Mouse (Mus musculus): Measurements from ENCODE around the gene Parg. TPM values are rescaled to one million over a fixed set of nuclear protein-coding genes. Genes with fewer than 3 reads are reported as not detected.

The Parg gene
- 33.2 TPM for polyA plus RNA-seq (2017; shearing (Covaris generic))

DNA sequence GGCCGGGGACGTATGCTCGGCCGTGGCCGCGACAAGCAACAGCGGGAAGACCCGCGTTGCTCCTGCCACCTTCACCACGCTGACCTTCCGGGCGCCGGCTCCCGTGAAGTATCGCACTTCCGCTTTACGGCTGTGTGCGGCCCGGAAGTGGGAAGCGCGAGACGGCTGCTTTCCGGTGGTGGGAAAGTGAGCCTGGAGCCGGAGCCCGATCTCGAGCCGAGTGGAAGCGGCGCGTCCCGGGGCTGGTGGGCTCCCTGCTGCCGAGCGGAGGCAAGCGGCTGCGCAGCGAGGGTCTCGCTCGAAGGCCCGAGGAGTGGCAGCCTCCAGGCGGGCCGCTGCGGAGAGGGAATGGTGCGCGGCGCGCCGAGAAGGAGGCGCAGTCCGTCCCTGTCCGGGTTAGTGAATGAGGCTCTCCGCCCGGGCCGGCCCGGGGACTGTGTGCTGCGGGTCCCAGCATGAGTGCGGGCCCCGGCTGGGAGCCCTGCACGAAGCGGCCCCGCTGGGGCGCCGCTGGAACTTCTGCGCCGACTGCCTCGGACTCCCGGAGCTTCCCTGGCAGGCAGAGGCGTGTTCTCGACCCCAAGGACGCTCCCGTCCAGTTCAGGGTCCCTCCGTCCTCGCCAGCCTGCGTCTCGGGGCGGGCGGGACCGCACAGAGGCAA lies at the start of gene Parg, which contains the start of gene Timm23:
Gene Parg (plus strand): TSS at position 159 of the 661 bp plus-strand sequence.
Gene Timm23 (minus strand): TSS at position 108 of the 661 bp plus-strand sequence.

DNA sequence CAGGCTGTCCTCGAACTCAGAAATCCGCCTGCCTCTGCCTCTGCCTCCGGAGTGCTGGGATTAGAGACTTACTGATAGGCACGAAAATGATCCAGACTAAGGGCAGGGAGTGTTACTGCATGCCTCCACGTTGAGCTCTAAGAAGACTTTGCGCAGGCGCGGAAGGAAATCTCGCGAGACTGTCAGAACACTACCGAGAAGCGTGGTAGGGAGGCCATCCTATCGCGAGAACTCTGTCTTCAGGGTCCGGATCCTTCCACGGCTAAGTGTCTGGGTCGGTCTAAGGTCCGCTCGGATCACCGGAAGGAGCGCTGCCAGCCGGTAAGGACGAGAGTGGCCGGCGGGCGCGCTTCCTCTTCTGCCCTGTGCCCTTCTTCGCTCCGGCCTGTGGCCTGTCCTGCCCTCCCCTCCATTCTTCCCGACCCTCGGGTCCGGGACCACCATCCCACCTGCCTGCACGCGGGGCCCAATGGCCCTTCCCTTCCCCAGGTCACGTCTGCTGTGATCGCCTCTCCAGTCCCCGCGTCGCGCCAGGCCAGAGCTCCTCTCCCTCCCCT lies 42.0 kb upstream of the Parg start, which contains the start of gene Ncoa4:
Gene Ncoa4 (plus strand): TSS at position 176 of the 557 bp plus-strand sequence.

DNA sequence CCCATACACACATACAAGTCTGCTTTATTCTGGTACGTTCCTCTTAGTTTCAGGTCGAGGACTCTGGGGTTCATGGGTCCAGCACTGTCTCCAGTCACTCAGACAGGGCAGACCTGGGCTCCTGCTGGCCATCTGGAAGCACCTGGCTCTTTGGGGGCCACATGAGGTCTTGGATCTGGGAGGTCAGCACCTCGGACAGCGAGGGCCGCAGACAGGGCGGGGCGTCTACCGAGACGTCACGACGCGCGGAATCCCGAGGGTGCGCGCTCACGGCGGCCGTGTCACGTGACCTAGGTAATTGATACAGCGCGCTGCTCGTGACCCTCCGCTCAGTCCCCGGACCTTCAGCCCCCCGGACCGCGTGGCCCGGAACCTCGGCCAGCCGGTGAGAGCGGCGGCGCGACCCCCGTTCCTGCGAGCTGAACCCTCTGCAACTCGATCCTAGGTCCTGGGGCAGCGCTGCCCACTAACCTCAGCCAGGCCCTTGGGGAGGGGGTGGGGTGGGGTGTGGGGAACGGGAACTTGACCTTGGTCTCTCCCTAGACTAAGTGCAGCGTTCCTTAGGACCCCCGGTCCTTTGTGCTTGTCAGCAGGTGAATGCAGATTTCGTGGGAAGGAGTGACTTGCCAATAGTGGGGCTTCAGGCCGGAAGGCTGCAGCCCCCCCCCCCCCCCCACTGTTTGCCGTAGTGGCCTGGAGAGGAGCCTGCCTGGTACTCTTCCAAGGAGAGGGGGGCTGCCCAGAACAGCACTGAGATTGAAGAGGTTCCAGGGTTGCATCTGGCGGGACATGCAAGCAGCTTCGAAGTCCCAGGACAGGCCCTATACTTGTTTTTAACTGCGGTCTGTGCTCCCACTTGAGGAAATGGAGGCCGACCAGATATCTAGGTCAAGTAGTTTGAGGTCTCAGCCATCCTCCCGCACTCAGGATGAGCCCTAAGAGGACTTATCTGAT lies 120.3 kb downstream of the Parg start, which contains the start of gene Ogdhl:
Gene Ogdhl (plus strand): TSS at position 288 of the 954 bp plus-strand sequence.

Other genes with a start within 250 kb of the Parg start
- not detected for gene Galnt15, start 173.0 kb upstream of the Parg start, polyA plus RNA-seq (2017; shearing (Covaris generic))
- 21.0 TPM for gene Oxnad1, start 116.6 kb upstream of the Parg start, polyA plus RNA-seq (2017; shearing (Covaris generic))
- 99.8 TPM for gene Dph3, start 116.2 kb upstream of the Parg start, polyA plus RNA-seq (2017; shearing (Covaris generic))
- not detected for gene Msmb, start 59.9 kb upstream of the Parg start, polyA plus RNA-seq (2017; shearing (Covaris generic))
- 98.6 TPM for gene Ncoa4, start 42.1 kb upstream of the Parg start, polyA plus RNA-seq (2017; shearing (Covaris generic))
- gene Timm23, start 51 bp upstream of the Parg start, polyA plus RNA-seq (2017; shearing (Covaris generic)): 126 TPM
- not detected for gene Ogdhl, start 120.1 kb downstream of the Parg start, polyA plus RNA-seq (2017; shearing (Covaris generic))
- gene 1700024G13Rik, start 186.4 kb downstream of the Parg start, polyA plus RNA-seq (2017; shearing (Covaris generic)): not detected